Mouse (Mus musculus) neural tube, embryonic 12.5 days (tissue): Measurements from ENCODE around the gene Peli1. TPM values are rescaled to one million over a fixed set of nuclear protein-coding genes. Genes with fewer than 3 reads are reported as not detected.
A peak's percentile ranks its signal among the peaks of the same experiment; 100 is the strongest.

Source experiments
- ATAC-seq: fragments of 200-750 bp; cut with Nextera tagmentation; 2 replicates; pipeline ENCODE4 v1.8.0; 2017; ENCODE audit warnings: low read depth, mild to moderate bottlenecking, moderate TSS enrichment, moderate library complexity; ENCODE audit not compliant: low FRiP score
- H3K27ac ChIP-seq: fragments of 300-500 bp; sonication (generic); 2 replicates; pipeline ENCODE4 v1.5.1; 2016
- H3K27me3 ChIP-seq: fragments of 300-500 bp; sonication (generic); replicated peaks from 2 replicates; pipeline ENCODE4 v1.6.1; 2016; ENCODE audit warnings: mild to moderate bottlenecking
- H3K36me3 ChIP-seq: fragments of 300-500 bp; sonication (generic); 2 replicates; pipeline ENCODE4 v1.6.1; 2016; ENCODE audit warnings: mild to moderate bottlenecking
- H3K4me1 ChIP-seq: fragments of 300-500 bp; sonication (generic); 2 replicates; pipeline ENCODE4 v1.6.1; 2016
- H3K4me2 ChIP-seq: fragments of 300-500 bp; sonication (generic); replicated peaks from 2 replicates; pipeline ENCODE4 v1.6.1; 2016; ENCODE audit warnings: mild to moderate bottlenecking
- H3K4me3 ChIP-seq: fragments of 300-500 bp; sonication (generic); 2 replicates; pipeline ENCODE4 v1.5.1; 2016
- H3K9ac ChIP-seq: fragments of 300-500 bp; sonication (generic); 2 replicates; pipeline ENCODE4 v1.6.1; 2016; ENCODE audit warnings: mild to moderate bottlenecking
- H3K9me3 ChIP-seq: fragments of 300-500 bp; sonication (generic); 2 replicates; pipeline ENCODE4 v1.6.1; 2016; ENCODE audit warnings: mild to moderate bottlenecking
- whole genome bisulfite sequencing: fragments of 180-500 bp; shearing (Covaris S2); methylation state at CpG from one replicate; pipeline ENCODE4 v1.1.7; 2016; 5-methylcytosine and 5-hydroxymethylcytosine counted together
- polyA plus RNA-seq: library from polyadenylated mRNA; unstranded; fragments of >200 nt; fragmentation: Nextera tagmentation; extraction: Ambion mirVana; gene quantifications from 2 replicates; pipeline ENCODE4 v1.2.1, GENCODE M21; 2016

Peli1 gene
- polyA plus RNA-seq = 109 and 110 TPM in 2 replicates

GRCm38 (mm10) chr11:21091067-21091427 lies at the start of gene Peli1:
Gene Peli1, plus strand, starts transcription at chr11:21091291.
- under 1% methylated on average over 24 of the region's 24 CpGs for WGBS
- Histone ChIP-seq H3K9me3 (no peaks in the 10 kb centered on the region), H3K27me3 (no peaks in the 10 kb centered on the region), H3K4me2 (peak within 1 kb of the TSS; percentile 68), H3K36me3 (no peaks in the 10 kb centered on the region), H3K4me1 (peaks cover 13% of the 10 kb centered on the region), H3K4me3 (peak within 1 kb of the TSS; percentile 94), H3K27ac (peak within 1 kb of the TSS; percentile 99), H3K9ac (peak within 1 kb of the TSS; percentile 98)
- peak; percentile 99 for ATAC-seq

- H3K9ac ChIP-seq = no peak overlapping the region
- no peaks in the 10 kb centered on the region for H3K4me1 ChIP-seq
- H3K4me3 ChIP-seq = no peak overlapping the region
- no peaks in the 10 kb centered on the region for H3K27me3 ChIP-seq
- WGBS = 92% methylated on average over 5 of the region's 5 CpGs
- no peak overlapping the region for H3K27ac ChIP-seq
- H3K9me3 ChIP-seq = no peaks in the 10 kb centered on the region
- ATAC-seq = no peak
- no peak overlapping the region for H3K4me2 ChIP-seq
- no peaks in the 10 kb centered on the region for H3K36me3 ChIP-seq
These were observed 48.5 kb upstream of the Peli1 start for GRCm38 (mm10) chr11:21042590-21042989.

GRCm38 (mm10) chr11:21046188-21046587 lies 44.9 kb upstream of the Peli1 start:
- Histone ChIP-seq H3K27me3 (no peaks in the 10 kb centered on the region), H3K9ac (no peak overlapping the region), H3K9me3 (no peaks in the 10 kb centered on the region), H3K4me1 (no peaks in the 10 kb centered on the region), H3K4me2 (no peak overlapping the region), H3K4me3 (no peak overlapping the region), H3K27ac (no peak overlapping the region), H3K36me3 (no peaks in the 10 kb centered on the region)
- ATAC-seq = no peak
- WGBS = 90% methylated on average over 2 of the region's 2 CpGs

GRCm38 (mm10) chr11:21047921-21048320 lies 43.2 kb upstream of the Peli1 start:
- ATAC-seq = no peak
- no peak overlapping the region for H3K9ac ChIP-seq

GRCm38 (mm10) chr11:21051716-21052115 lies 39.4 kb upstream of the Peli1 start:
- H3K4me1 ChIP-seq = no peaks in the 10 kb centered on the region
- no peak for ATAC-seq
- H3K36me3 ChIP-seq = no peaks in the 10 kb centered on the region
- no peaks in the 10 kb centered on the region for H3K27me3 ChIP-seq
- no peak overlapping the region for H3K9ac ChIP-seq
- H3K4me3 ChIP-seq = no peak overlapping the region
- WGBS = 92% methylated on average over 9 of the region's 9 CpGs
- no peak overlapping the region for H3K27ac ChIP-seq
- H3K9me3 ChIP-seq = no peaks in the 10 kb centered on the region
- H3K4me2 ChIP-seq = no peak overlapping the region

More at GRCm38 (mm10) chr11:21047921-21048320, 43.2 kb upstream of the Peli1 start:
- no peak overlapping the region for H3K4me2 ChIP-seq
- 79% methylated on average over 2 of the region's 2 CpGs for WGBS
- no peaks in the 10 kb centered on the region for H3K36me3 ChIP-seq
- H3K4me1 ChIP-seq = no peaks in the 10 kb centered on the region
- no peaks in the 10 kb centered on the region for H3K9me3 ChIP-seq
- no peaks in the 10 kb centered on the region for H3K27me3 ChIP-seq
- H3K4me3 ChIP-seq = no peak overlapping the region
- H3K27ac ChIP-seq = no peak overlapping the region

- no peak overlapping the region for H3K4me2 ChIP-seq
- no peaks in the 10 kb centered on the region for H3K9me3 ChIP-seq
- H3K4me1 ChIP-seq = no peaks in the 10 kb centered on the region
- H3K4me3 ChIP-seq = no peak overlapping the region
- H3K27me3 ChIP-seq = no peaks in the 10 kb centered on the region
- no peak for ATAC-seq
- H3K36me3 ChIP-seq = no peaks in the 10 kb centered on the region
- no peak overlapping the region for H3K27ac ChIP-seq
- H3K9ac ChIP-seq = no peak overlapping the region
These were observed 36.5 kb upstream of the Peli1 start for GRCm38 (mm10) chr11:21054587-21054986.

- WGBS = 92% methylated on average over 13 of the region's 13 CpGs
- no peaks in the 10 kb centered on the region for H3K4me1 ChIP-seq
- no peak for ATAC-seq
These were observed 34.8 kb upstream of the Peli1 start for GRCm38 (mm10) chr11:21056109-21056850.

GRCm38 (mm10) chr11:21057511-21058414 lies 33.3 kb upstream of the Peli1 start:
- no peak for ATAC-seq
- Histone ChIP-seq H3K27me3 (no peaks in the 10 kb centered on the region), H3K4me1 (no peaks in the 10 kb centered on the region), H3K4me3 (no peak overlapping the region), H3K27ac (no peak overlapping the region), H3K4me2 (no peak overlapping the region), H3K9ac (no peak overlapping the region), H3K36me3 (no peaks in the 10 kb centered on the region), H3K9me3 (no peaks in the 10 kb centered on the region)
- 82% methylated on average over 17 of the region's 17 CpGs for WGBS

More at GRCm38 (mm10) chr11:21056109-21056850, 34.8 kb upstream of the Peli1 start:
- Histone ChIP-seq H3K9me3 (no peaks in the 10 kb centered on the region), H3K36me3 (no peaks in the 10 kb centered on the region), H3K27me3 (no peaks in the 10 kb centered on the region), H3K27ac (no peak overlapping the region), H3K4me2 (no peak overlapping the region), H3K9ac (no peak overlapping the region), H3K4me3 (no peak overlapping the region)

GRCm38 (mm10) chr11:21058415-21058781 lies 32.7 kb upstream of the Peli1 start:
- 86% methylated on average over 5 of the region's 5 CpGs for WGBS
- Histone ChIP-seq H3K9ac (no peak overlapping the region), H3K9me3 (no peaks in the 10 kb centered on the region), H3K27ac (no peak overlapping the region), H3K27me3 (no peaks in the 10 kb centered on the region), H3K4me1 (no peaks in the 10 kb centered on the region), H3K4me3 (no peak overlapping the region), H3K36me3 (no peaks in the 10 kb centered on the region), H3K4me2 (no peak overlapping the region)
- ATAC-seq = no peak

GRCm38 (mm10) chr11:21060386-21061074 lies 30.6 kb upstream of the Peli1 start:
- Histone ChIP-seq H3K27ac (no peak overlapping the region), H3K4me3 (no peak overlapping the region), H3K36me3 (no peaks in the 10 kb centered on the region), H3K4me2 (no peak overlapping the region), H3K9me3 (no peaks in the 10 kb centered on the region), H3K4me1 (no peaks in the 10 kb centered on the region), H3K9ac (no peak overlapping the region), H3K27me3 (no peaks in the 10 kb centered on the region)
- ATAC-seq = no peak
- 71% methylated on average over 7 of the region's 7 CpGs for WGBS

GRCm38 (mm10) chr11:21061075-21061403 lies 30.1 kb upstream of the Peli1 start:
- WGBS = 76% methylated on average over 8 of the region's 8 CpGs
- H3K36me3 ChIP-seq = no peaks in the 10 kb centered on the region
- H3K27me3 ChIP-seq = no peaks in the 10 kb centered on the region
- H3K4me1 ChIP-seq = no peaks in the 10 kb centered on the region
- no peak for ATAC-seq
- no peak overlapping the region for H3K4me3 ChIP-seq
- no peak overlapping the region for H3K27ac ChIP-seq
- H3K4me2 ChIP-seq = no peak overlapping the region
- H3K9ac ChIP-seq = no peak overlapping the region
- no peaks in the 10 kb centered on the region for H3K9me3 ChIP-seq

- no peaks in the 10 kb centered on the region for H3K4me1 ChIP-seq
- 90% methylated on average over 8 of the region's 8 CpGs for WGBS
- H3K36me3 ChIP-seq = no peaks in the 10 kb centered on the region
- no peak overlapping the region for H3K4me2 ChIP-seq
- H3K27me3 ChIP-seq = no peaks in the 10 kb centered on the region
- no peak overlapping the region for H3K27ac ChIP-seq
- ATAC-seq = no peak
- no peak overlapping the region for H3K9ac ChIP-seq
- no peaks in the 10 kb centered on the region for H3K9me3 ChIP-seq
- H3K4me3 ChIP-seq = no peak overlapping the region
These were observed 29.7 kb upstream of the Peli1 start for GRCm38 (mm10) chr11:21061431-21061830.
